Mouse (Mus musculus) c-Kit-negative CD71-positive TER-119-positive erythroid progenitor cells, embryonic 14.5 days (primary cell): Measurements from ENCODE around the gene Liph.
"Not testable (repeated sequence)": the region's sequence is repeated elsewhere in the genome, so short reads cannot be mapped to it uniquely, and the experiment has no call there.

Experiments used
- DNase-seq: peaks from one replicate; pipeline ENCODE4 v3.0.0-alpha.2; 2013; ENCODE audit warnings: low read depth, low spot score

Gene Liph

DNA sequence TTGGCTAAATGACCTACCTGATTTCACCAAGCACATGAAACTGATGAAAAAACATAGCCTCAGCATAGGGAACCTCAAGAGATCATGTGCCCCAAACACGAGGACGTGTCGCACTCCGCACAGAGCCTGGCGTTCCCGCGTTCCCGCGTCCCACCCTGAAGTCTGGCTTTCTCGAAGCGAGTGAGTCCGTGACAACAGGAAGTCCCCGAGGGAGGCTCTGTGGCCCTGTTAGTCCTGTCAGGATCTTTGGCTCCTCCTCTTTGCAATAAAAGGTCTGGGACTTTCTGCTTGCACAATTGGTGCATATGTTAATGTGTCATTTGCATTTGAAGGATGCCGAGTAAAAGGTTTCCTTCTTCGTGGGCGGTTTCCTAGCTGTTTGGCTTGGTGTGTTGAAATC lies at the start of gene Liph:
Liph (minus strand) TSS at position 360 of the 400 bp plus-strand sequence.
- peak; percentile 41 for DNase-seq

DNA sequence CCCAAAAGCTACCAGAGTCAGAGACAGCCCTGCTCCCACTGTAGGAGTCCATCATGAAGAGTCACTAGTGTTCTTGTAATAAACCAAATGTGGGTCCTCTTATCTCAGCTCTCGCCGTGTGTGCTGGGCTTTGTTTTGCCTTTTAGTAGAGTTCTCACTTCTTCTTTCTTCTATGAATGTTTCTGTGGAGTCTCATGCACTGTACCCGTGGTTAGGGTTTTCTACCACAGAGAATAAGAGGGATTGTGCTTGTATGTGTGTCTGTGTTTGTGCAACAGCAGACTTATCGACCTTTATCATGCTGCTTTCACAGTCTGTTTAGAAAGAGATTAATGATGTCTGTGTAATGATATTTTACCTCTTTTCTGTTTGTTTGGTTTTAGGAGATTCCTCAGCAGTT lies 48.4 kb upstream of the Liph start:
- no peak for DNase-seq

DNA sequence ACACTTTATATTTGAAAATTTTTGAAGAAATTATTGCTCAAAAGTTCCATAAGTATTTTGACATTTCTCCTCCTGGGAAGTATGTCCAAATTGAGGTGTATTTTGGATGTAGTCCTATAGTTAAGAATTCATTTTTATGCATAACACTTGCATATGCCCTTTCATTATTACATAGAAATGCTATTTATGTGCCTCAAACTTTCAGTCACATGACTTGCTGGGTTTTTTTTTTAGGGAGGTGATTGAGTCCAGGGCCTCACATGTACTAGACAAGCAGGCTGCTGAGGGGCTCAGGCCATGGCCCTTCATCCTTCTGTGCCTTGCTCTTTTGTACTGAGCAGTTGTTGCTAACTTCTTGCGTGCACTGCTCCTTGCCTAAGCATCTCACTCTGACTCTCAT lies 44.5 kb upstream of the Liph start:
- no peak for DNase-seq

DNA sequence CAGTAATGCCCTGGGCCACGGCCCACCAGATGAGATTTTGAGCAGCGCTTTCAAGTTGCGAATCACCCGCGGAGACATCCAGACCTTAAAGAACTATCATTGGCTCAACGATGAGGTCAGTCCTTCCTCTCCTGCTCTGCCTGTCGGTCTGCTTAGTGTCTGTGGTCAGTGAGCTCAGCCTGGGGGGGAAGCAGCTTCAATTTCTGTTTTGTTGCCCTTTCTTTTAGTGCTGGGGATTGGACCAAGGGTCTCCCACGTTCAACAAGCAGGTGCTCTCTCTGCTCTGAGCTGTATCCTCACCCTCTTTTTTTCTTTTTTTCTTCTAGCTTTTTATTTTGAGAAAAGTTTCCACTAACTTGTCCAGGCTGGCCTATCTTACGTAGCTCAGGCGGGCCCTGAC lies 43.1 kb upstream of the Liph start:
- DNase-seq = no peak

DNA sequence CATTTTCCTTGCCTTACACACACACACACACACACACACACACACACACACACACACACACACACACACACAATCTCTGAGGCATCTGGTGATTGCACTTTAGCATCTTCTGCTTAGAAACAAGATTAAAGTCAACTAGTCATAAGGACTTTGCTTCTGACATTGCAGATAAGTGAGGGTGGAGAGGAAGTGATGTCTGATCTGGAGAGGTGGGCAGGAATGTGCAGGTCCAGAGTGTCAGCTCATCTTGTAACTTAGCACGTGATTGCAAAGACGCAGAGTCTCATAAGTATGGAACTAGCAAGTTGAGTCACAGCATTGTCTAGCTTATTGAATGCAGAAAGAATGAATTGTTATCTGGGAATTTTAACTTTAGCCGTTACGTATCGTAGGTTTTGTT lies 32.0 kb upstream of the Liph start:
- no peak for DNase-seq

DNA sequence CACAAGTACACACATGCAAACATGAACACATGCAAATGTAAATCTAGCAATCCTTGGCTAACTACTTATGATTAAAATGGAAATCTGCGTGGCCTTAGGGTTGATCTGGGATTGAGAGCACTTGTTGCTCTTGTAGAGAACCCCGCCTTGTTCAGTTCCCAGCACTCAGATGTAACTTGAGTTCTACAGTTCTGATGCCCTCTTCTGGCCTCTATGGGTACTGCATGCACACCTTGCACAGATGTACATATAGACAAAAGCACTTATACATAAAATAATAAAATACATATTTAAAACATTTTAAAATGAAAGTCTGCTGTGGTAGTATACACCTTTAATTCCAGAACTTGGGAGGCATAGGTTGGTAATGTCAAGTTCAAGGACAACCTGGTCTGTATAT lies 26.7 kb upstream of the Liph start:
- no peak for DNase-seq

DNA sequence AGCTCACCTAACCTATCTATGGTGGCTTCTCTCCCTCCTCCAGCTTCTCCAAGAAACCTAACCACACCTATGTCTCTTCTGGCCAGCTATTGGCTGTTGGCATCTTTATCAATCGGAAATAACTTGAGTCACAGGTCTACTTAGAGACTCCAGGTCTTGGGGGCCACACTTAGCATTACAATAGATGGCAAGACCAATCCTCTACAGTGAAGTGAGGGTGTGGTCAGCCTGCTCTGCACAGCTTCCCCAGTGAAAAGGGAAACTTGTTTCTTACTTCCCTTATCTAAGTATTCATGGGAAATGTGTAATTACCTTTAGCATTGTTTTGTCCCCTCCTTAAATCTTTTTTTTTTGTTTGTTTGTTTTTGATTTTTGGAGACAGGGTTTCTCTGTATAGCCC lies 20.1 kb upstream of the Liph start:
- no peak for DNase-seq

DNA sequence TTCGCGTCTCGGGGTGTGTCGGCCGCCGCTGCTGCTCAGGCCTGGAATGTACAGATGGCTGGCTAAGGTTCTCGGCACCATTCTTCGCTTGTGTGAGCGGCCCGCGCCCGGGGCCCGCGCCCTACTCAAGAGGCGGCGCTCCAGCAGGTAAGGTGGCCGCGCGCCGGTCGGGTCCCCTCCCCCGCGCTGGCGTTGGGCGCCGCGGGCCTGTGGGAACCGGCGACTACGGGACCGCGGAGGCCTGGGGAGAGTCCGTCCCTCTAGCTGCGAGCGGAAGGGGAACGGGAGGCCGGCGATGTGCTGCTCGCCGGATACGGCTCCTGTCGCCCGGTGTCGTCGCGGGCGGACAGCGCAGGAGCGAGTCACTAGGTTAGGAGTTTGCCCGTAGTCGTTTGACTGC lies 14.1 kb upstream of the Liph start:
- no peak for DNase-seq

DNA sequence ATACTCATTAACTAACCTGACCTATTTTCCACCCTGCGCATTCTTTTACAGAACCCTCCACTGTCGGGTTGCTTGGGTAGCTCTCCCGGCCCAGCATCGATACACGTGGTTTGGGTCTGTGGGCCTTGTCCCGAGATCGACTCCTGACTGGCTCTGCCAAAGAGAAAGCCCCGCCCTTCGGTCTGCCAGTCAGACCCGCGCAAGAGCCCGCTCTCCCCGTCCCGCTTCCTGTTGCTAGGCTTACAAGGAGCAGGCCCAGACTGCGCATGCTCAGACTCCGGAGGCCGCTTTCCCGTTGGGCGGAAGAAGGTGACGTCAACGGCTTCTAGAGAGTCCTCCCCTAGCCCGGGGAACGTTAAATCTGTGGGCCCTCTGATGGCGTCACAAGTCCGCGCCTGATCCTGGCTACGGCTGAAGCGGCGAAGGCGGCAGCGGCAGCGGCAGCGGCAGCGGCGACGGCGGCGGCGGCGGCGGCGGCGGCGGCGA lies 13.7 kb upstream of the Liph start, which contains the start of gene Senp2:
Senp2 (plus strand) TSS at position 386 of the 486 bp plus-strand sequence.
- DNase-seq = peak; percentile 100

DNA sequence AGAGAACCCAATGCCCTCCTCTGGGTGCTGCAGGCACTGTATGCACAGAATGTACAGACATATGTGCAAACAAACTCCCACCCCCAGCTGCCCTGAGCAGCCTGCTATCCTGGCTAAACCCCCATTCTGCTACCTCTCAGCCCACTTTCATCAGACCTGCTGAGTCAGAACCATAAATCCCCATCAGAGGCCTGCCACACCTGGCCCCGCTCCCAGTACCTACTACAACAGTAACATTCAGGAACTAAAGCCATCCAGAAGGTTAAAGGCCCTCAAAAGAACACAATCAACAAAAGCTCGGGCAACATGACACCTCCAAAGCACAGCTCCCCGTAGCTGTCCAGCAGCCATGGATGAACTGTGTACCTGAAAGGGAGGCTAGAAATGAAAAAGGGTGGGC lies 6.1 kb upstream of the Liph start:
- DNase-seq = no peak

DNA sequence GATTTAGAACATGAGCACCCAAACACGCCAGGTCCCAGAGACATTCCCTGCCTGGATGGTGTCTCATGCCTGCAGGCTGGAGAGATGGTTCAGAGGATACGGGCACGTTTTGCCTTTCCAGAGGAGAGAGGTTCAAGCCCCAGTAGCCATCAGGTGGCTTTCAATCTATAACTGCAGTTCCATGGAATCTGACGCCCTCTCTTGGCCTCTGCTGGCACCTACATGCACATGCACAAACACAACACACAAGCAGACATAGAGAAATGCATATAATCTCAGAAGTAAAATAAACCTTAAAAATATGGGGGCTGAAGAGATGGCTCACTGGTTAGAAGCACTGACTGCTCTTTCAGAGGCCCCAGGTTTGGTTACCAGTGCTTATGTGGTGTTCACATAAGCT lies 5.7 kb upstream of the Liph start:
- no peak for DNase-seq

DNA sequence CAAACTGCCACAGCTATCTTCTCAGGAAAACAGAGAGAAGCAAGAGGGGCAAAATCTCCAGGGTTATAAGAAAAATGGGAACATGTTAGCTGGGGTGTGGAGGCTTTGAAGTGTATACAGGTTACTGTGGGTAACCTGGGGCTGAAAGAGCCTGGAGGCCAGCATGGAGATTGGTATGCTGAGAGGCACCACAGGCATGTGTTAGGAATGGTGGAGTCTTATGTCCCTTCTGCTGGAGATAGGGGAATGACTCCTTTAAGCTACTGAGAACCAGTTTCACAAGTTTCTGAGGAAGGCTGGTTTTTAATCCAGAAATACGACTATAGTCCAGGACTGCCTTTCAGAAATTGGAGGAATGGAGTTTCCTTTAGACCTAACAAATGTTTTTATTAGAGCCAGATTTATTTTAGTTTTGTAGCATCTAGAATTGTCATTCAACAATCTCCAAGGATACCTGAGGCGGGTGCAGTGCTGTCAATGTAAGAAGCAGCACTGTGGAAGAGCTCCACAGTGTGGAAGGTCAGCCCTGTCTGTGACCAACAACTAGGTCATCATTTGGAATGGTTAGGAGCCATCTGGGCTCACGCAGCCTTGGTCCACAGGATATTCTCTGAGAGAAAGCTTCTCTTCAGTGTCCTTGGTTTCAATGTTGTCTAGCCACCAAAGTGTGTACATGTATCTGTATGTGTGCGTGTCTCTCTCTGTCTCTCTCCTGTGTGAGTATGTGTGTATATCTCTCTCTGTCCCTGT lies 4.7 kb upstream of the Liph start:
- DNase-seq = no peak

DNA sequence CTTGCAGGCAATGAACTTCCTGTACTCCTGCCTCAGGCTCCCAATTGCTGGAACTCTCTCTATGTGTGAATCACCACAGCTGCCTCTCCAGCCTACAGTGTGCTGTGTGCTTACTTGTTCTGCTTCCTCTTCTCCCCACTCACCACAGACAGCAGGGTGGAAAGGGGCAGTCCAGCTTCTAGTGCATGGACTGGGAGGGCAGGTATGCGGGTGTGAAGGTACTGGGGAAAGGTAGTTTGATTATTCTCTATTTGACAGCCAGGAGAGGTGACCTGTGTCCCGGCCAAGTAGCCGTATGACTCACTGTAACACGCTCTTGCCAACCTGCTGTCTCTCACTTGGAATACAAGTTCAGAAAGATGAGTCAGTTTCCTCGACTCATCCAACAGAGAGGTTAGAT lies 2.6 kb upstream of the Liph start:
- DNase-seq = no peak

DNA sequence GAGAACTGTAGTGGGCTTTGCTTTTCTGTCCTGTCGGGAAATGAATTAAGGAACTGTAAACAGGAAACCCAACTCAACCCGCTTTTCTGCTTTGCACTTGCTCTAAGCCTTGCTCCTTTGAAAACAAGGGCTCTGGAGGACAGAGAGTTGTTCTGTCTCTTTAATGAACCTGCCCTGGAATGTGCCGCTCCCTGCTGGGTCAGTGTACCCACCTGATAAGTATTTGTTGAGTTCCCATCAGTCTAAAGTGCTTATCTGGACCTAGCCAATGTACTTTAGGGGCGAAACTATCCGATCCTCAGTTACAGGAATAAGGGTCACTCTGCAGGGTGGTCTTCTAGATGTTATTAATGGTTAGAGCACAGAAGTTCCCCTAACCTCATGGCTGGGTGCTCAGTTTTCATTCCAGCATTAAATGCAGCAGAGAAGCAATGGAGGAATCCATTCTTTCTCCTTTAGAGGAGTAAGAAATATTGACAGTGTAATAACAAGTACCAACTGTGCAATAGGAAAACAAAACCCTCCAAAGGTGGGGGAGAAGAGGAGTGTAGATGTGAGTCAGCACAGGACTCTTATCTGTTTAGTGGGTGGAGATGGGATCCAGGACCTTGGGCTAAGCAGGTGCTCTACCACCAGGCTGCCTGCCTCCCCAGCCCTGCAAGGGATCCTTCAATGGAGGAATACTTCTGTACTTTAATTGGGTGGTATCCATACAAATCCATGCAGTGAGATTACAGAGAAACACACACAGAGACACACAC lies 1.6 kb upstream of the Liph start:
- DNase-seq = peak; percentile 51

DNA sequence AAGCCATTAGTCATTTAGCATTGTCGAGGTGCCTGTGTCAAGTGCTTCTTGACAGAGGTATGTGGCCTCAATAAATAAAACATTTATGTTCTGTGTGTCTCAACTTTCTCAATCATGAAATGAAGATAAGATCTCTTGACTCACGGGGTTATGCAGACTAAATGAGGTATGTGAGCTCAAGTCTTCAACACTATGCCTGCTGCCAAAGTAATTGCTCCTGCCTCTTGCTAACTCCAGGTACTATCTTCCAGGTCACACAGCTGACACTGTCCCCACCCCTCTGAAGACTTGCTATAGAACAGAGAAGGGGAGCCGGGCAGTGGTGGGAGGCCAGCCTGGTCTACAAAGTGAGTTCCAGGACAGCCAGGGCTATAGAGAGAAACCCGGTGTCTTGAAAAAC lies 939 bp upstream of the Liph start:
- peak; percentile 39 for DNase-seq

DNA sequence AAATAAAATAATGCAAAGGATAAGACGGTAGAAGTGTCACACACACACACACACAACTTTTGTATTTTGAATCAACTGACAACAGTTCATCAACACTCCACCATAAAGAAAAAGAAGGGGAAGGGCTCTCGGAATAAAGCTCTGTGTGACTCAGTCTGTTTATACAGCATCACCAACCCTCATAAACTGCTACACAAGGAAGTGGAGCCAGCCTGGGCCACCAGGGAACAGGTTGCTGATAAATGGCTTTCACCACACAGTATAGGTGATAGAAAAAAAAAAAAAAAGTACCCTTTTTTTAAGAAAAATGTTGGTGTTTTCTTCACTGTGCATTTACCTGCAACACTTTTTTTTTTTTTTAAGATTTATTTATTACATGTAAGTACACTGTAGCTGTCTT lies 3.7 kb downstream of the Liph start:
- no peak for DNase-seq

DNA sequence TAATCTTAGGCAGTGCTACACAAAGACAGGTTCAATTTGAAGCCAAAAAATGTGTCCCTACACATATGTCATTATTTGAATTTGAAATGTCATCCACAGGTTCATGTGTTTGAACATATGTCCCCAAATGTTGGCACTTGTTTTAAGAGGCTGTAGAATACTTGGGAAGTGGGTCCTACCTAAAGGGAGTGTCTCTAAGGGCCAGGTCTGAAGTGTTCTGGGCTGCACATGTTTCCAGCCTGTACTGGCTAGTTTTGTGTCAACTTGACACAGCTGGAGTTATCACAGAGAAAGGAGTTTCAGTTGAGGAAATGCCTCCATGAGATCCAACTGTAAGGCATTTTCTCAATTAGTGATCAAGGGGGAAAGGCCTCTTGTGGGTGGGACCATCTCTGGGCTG lies 4.6 kb downstream of the Liph start:
- not testable (repeated sequence) for DNase-seq

DNA sequence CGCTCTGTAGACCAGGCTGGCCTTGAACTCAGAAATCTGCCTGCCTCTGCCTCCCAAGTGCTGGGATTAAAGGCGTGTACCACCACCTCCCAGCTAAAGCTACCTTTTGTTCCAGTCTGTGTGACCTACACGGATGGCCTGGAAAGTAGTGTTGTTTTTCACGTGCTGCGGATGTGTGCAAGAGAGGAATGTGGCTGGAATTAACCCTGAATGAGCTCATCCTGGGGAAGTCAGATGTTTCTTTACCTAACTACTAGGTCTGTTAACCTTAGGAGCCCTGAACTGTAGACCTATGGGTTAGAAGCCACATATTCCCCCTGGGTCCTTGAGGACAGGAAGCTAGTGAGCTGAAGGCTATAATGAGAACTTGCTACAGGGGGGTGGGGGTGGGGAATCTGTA lies 7.5 kb downstream of the Liph start:
- DNase-seq = no peak

DNA sequence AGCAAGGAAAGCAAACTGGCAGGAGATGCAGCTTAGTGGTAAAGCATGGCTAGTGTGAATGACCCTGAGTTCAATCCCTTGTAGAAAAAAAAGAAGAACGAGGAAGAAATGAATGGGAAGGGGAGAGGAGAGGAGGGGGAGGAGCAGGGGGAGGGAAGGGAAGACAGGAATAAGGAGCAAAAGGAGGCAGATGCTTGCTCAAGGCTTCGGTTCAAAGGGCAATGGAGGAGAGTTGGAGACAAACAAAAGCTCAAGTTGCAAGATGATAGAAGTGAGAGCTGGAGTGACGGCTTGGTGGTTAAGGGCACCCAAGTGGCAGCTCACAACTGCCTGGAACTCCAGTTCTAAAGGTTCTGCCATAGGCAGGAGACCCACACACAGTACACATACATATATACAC lies 9.3 kb downstream of the Liph start:
- DNase-seq = no peak

DNA sequence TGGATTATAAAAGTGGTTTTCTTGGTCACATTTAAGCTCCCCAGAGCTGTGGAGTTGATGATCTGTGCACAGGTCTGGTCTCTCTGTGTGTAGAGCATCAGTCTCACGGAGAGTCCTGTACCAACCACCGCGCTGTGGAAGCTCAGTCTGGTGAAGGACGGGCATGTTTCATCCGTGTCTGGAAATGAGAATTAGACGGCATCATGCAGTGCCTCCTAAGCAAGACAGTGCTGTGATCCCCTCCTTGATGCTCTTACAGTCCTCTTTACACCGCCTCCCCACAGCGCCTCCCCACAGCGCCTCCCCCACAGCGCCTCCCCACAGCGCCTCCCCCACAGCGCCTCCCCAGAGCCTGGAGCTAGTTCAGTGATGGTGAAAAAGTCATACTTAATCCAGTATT lies 11.4 kb downstream of the Liph start:
- DNase-seq = no peak

DNA sequence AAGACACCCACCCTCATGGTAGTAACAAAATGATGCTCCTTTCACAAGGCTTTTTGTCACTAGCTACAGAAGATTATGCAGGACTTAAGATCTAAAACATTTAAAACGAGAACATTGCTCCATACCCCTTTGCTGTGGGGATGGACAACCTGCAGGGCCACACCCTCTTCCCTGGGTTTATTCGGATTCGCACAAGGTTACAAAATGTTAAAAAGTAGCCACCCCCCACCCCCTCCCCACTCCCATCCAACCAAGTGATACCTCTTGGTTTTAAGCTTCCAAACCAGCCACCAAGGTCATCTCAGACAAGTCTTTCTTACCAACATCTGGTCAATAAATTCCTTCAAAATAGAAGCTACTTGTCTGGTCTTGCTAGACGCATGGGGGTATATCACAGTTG lies 11.9 kb downstream of the Liph start:
- no peak for DNase-seq

DNA sequence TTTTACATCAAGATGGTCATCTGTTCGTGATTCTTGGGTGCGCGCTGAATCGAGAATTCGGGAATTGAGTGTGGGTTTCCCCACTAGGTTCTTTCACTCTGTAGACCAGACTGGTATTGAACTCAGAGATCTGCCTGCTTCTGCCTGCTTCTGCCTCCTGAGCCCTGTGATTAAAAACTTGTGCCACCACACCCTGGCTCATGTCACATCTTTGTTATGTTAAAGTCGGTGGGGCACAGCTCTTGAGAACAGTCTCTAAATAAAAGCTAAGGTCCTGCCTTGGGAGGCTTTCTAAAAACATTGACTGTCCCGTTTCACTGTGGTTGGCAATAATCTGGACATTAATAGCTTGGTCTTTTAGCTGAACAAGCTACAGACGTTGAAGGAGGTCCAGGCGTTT lies 12.3 kb downstream of the Liph start:
- no peak for DNase-seq

DNA sequence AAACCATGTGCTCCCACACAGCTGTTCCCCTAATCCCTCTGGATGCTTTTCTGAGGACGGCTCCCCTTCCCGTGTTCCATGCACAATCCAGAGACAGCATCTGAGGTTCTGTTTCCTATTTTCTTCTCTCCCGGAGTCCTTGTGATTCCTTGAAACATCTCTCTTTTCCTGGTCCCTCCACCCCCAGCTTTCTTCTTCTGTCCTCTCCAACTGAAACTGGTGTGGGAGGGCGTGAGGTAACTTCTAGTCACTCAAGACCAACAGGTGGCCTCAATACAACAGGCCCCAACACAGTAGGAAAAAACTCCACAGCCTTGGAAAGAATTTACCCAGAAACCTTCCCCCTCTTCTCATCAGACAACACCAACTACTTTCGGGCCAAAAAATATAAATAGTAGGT lies 18.1 kb downstream of the Liph start:
- no peak for DNase-seq
